Mouse (Mus musculus): Measurements from ENCODE around the gene Trim17. TPM values are rescaled to one million over a fixed set of nuclear protein-coding genes. Genes with fewer than 3 reads are reported as not detected.
A peak's percentile ranks its signal among the peaks of the same experiment; 100 is the strongest.

Gene Trim17
- polyA plus RNA-seq, 1 experiment from 2014 or later = 0.45 TPM

DNA sequence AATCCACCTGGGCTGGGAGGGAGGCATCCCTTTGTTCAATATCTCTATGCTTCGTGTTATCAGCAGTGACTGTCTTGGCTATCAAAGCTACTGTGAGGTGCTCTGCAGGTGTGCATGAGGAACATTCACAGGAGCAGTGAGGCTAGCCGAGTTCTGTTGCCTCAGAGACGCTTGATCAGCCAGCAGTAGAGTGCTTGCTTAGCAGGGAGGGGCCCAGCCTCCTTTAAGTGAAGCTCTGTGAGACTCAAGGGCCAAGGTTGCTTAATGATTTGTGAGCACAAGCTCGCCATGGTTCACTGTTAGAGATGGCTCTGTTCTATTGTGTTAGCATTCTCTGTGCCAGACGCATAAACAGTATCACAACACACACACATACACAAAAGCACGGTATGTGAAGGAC is 15.2 kb downstream of the Trim17 start:
- no peak overlapping the region for H3K4me2 ChIP-seq
- H3K27me3 ChIP-seq (ENCODE audit: control insufficient read depth, insufficient read depth, low read length) = no peaks in the 10 kb centered on the region
- ATAC-seq (ENCODE audit: low FRiP score) = no peak
- no peaks in the 10 kb centered on the region for H3K9me3 ChIP-seq (ENCODE audit: control insufficient read depth, low read length)
- no peak overlapping the region for H3K27ac ChIP-seq (ENCODE audit: low read depth, low read length)
- H3K9ac ChIP-seq (ENCODE audit: low read length) = no peak overlapping the region
- H3K4me1 ChIP-seq (ENCODE audit: control insufficient read depth, insufficient read depth, low read length) = peaks cover 4% of the 10 kb centered on the region
- no peak overlapping the region for H3K4me3 ChIP-seq (ENCODE audit: low read depth, low read length)
- peaks cover 3% of the 10 kb centered on the region; the same call in 1 of the 2 replicates for H3K36me3 ChIP-seq (ENCODE audit: control insufficient read depth, insufficient read depth, low read length)
- WGBS = 75% methylated on average over 6 of the region's 6 CpGs
- DNase-seq (ENCODE audit: low spot score, missing footprints) = no peak

DNA sequence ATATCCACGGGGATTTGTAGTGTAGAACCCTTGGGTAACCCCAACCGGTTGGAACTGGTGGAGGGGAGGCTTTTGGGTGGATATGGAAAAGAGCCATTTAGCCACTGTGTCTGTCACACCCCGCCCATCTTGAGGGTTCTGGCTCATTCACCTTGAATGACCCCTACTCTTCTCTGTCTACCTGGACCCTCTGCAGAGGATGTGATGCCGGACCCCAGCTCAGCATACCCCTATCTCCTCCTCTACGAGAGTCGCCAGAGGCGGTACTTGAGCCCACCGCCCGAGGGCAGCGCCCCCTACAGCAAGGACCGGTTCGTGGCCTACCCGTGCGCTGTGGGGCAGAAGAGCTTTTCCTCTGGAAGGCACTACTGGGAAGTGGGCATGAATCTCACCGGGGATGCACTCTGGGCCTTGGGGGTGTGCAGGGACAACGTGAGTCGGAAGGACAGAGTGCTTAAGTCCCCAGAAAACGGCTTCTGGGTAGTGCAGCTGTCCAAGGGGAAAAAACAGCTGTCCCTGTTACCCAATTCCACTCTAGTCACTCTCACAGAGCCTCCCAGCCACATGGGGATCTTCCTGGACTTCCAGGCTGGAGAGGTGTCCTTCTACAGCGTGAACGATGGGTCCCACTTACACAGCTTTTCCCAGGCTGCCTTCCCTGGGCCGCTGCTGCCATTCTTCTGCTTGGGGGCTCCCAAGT is 16.5 kb downstream of the Trim17 start:
- no peak overlapping the region for H3K4me3 ChIP-seq (ENCODE audit: low read depth, low read length)
- no peak for ATAC-seq (ENCODE audit: low FRiP score)
- no peak overlapping the region for H3K4me2 ChIP-seq
- H3K27me3 ChIP-seq (ENCODE audit: control insufficient read depth, insufficient read depth, low read length) = no peaks in the 10 kb centered on the region
- WGBS = 92% methylated on average over 21 of the region's 21 CpGs
- peaks cover 3% of the 10 kb centered on the region; the same call in 1 of the 2 replicates for H3K36me3 ChIP-seq (ENCODE audit: control insufficient read depth, insufficient read depth, low read length)
- H3K9me3 ChIP-seq (ENCODE audit: control insufficient read depth, low read length) = no peaks in the 10 kb centered on the region
- H3K9ac ChIP-seq (ENCODE audit: low read length) = no peak overlapping the region
- H3K27ac ChIP-seq (ENCODE audit: low read depth, low read length) = no peak overlapping the region
- peaks cover 3% of the 10 kb centered on the region for H3K4me1 ChIP-seq (ENCODE audit: control insufficient read depth, insufficient read depth, low read length)
- DNase-seq (ENCODE audit: low spot score, missing footprints) = no peak

DNA sequence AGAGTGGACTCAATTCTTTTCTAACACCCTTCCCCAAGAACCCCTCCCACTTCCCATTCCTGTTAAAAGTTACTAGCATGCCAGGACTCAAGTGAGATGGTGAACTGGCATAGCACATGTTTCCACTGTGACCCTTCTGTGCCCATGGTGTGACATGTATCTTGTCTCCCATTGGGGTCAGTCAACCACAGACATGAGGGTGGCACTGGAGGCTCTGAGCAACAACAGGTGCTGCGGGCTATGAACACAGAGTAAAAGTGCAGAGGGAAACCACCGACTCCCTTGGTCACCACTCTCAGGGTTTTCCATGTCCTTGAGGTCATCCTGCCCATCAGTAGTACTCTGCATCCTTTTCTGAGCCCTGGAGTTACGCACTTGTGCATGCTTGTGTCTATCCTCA is 17.3 kb downstream of the Trim17 start:
- 98% methylated on average over 3 of the region's 3 CpGs for WGBS
- H3K9ac ChIP-seq (ENCODE audit: low read length) = no peak overlapping the region
- DNase-seq (ENCODE audit: low spot score, missing footprints) (no peak), ATAC-seq (ENCODE audit: low FRiP score) (no peak)
- peaks cover 5% of the 10 kb centered on the region for H3K4me1 ChIP-seq (ENCODE audit: control insufficient read depth, insufficient read depth, low read length)
- no peak overlapping the region for H3K27ac ChIP-seq (ENCODE audit: low read depth, low read length)
- no peak overlapping the region for H3K4me2 ChIP-seq
- no peak overlapping the region for H3K4me3 ChIP-seq (ENCODE audit: low read depth, low read length)
- H3K27me3 ChIP-seq (ENCODE audit: control insufficient read depth, insufficient read depth, low read length) = no peaks in the 10 kb centered on the region
- peaks cover 3% of the 10 kb centered on the region; the same call in 1 of the 2 replicates for H3K36me3 ChIP-seq (ENCODE audit: control insufficient read depth, insufficient read depth, low read length)
- H3K9me3 ChIP-seq (ENCODE audit: control insufficient read depth, low read length) = no peaks in the 10 kb centered on the region

DNA sequence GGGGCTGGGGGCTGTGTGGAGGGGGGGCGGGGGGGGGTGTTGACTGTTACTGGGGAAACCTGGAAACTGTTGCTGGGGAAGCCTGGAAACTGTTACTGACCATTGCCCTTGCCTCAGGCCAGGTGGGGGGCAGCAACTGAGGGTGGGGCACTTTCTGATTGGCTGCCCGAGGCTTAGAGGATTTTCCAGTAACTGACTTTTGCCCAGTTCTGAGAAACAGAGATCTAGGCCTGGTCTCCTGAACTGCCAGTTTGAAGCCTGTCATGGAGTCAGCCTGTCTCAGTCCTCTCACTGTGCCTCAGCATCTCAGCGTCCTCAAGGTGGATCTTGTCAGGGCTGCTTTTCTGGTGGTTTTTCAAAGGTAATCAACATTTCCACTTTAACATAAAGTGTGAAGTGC is 19.9 kb downstream of the Trim17 start:
- WGBS = 85% methylated on average over 3 of the region's 3 CpGs
- no peak for ATAC-seq (ENCODE audit: low FRiP score)

GRCm38 (mm10) chr11:58977150-58977549 is 22.7 kb downstream of the Trim17 start:
- 0 out of 2 replicates have a peak, but pooled peaks have one; percentile 23 for ATAC-seq (ENCODE audit: low FRiP score)
- peaks cover 22% of the 10 kb centered on the region for H3K4me1 ChIP-seq (ENCODE audit: control insufficient read depth, insufficient read depth, low read length)
- H3K36me3 ChIP-seq (ENCODE audit: control insufficient read depth, insufficient read depth, low read length) = peaks cover under 1% of the 10 kb centered on the region; the same call in 1 of the 2 replicates

More for the DNA sequence above, 19.9 kb downstream of the Trim17 start:
- H3K4me1 ChIP-seq (ENCODE audit: control insufficient read depth, insufficient read depth, low read length) = peaks cover 18% of the 10 kb centered on the region
- no peak overlapping the region for H3K4me3 ChIP-seq (ENCODE audit: low read depth, low read length)
- no peak overlapping the region for H3K9ac ChIP-seq (ENCODE audit: low read length)
- no peak overlapping the region for H3K27ac ChIP-seq (ENCODE audit: low read depth, low read length)
- no peaks in the 10 kb centered on the region for H3K27me3 ChIP-seq (ENCODE audit: control insufficient read depth, insufficient read depth, low read length)
- H3K4me2 ChIP-seq = no peak overlapping the region
- DNase-seq (ENCODE audit: low spot score, missing footprints) = no peak
- peaks cover 3% of the 10 kb centered on the region; the same call in 1 of the 2 replicates for H3K36me3 ChIP-seq (ENCODE audit: control insufficient read depth, insufficient read depth, low read length)
- H3K9me3 ChIP-seq (ENCODE audit: control insufficient read depth, low read length) = no peaks in the 10 kb centered on the region

GRCm38 (mm10) chr11:58977607-58978026 is 23.1 kb downstream of the Trim17 start:
- Histone ChIP-seq H3K9ac (ENCODE audit: low read length) (peak overlapping the region; percentile 86), H3K9me3 (ENCODE audit: control insufficient read depth, low read length) (no peaks in the 10 kb centered on the region), H3K27ac (ENCODE audit: low read depth, low read length) (peak overlapping the region; percentile 55), H3K36me3 (ENCODE audit: control insufficient read depth, insufficient read depth, low read length) (no peaks in the 10 kb centered on the region), H3K4me3 (ENCODE audit: low read depth, low read length) (peak overlapping the region; percentile 87), H3K4me1 (ENCODE audit: control insufficient read depth, insufficient read depth, low read length) (peaks cover 22% of the 10 kb centered on the region), H3K4me2 (peak overlapping the region; percentile 95), H3K27me3 (ENCODE audit: control insufficient read depth, insufficient read depth, low read length) (no peaks in the 10 kb centered on the region)
- ATAC-seq (ENCODE audit: low FRiP score) (peak; percentile 51), DNase-seq (ENCODE audit: low spot score, missing footprints) (peak; percentile 99)
- WGBS = under 1% methylated on average over 21 of the region's 21 CpGs

More at GRCm38 (mm10) chr11:58977150-58977549, 22.7 kb downstream of the Trim17 start:
- Histone ChIP-seq H3K27ac (ENCODE audit: low read depth, low read length) (peak overlapping the region; percentile 14; the same call in 1 of the 2 replicates), H3K4me3 (ENCODE audit: low read depth, low read length) (peak overlapping the region; percentile 87), H3K9ac (ENCODE audit: low read length) (peak overlapping the region; percentile 86), H3K9me3 (ENCODE audit: control insufficient read depth, low read length) (no peaks in the 10 kb centered on the region), H3K4me2 (peak overlapping the region; percentile 95), H3K27me3 (ENCODE audit: control insufficient read depth, insufficient read depth, low read length) (no peaks in the 10 kb centered on the region)
- DNase-seq (ENCODE audit: low spot score, missing footprints) = no peak
- WGBS = under 1% methylated on average over 29 of the region's 29 CpGs

- H3K4me1 ChIP-seq (ENCODE audit: control insufficient read depth, insufficient read depth, low read length) = peaks cover 22% of the 10 kb centered on the region
- ATAC-seq (ENCODE audit: low FRiP score) = peak; percentile 78
- WGBS = under 1% methylated on average over 64 of the region's 64 CpGs
These were observed 23.7 kb downstream of the Trim17 start, which contains the start of gene Trim11 for GRCm38 (mm10) chr11:58978027-58978705. Trim11 (plus strand) TSS chr11:58978093.

DNA sequence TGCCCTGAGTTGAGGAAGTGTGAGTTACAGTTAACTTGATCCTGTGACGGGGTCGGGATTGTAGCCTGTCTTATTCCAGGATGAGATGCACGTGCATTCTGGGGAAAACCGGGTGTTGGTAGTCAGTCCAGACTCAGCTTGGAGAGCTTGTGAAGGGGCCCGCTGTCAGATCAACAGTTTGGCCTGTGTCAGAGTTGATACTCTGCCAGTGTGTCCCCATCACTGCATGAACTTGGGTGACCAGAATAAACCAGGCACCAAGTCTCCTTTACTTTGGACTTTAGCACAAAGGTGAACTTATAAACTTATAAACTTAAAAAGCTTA is 24.2 kb downstream of the Trim17 start:
- DNase-seq (ENCODE audit: low spot score, missing footprints) (no peak), ATAC-seq (ENCODE audit: low FRiP score) (no peak)
- no peak overlapping the region for H3K27ac ChIP-seq (ENCODE audit: low read depth, low read length)
- peaks cover 2% of the 10 kb centered on the region; the same call in 1 of the 2 replicates for H3K36me3 ChIP-seq (ENCODE audit: control insufficient read depth, insufficient read depth, low read length)
- H3K4me2 ChIP-seq = peak overlapping the region; percentile 95
- H3K4me3 ChIP-seq (ENCODE audit: low read depth, low read length) = peak overlapping the region; percentile 87
- H3K9ac ChIP-seq (ENCODE audit: low read length) = peak overlapping the region; percentile 86
- WGBS = 4% methylated on average over 5 of the region's 5 CpGs
- H3K4me1 ChIP-seq (ENCODE audit: control insufficient read depth, insufficient read depth, low read length) = peaks cover 22% of the 10 kb centered on the region
- no peaks in the 10 kb centered on the region for H3K27me3 ChIP-seq (ENCODE audit: control insufficient read depth, insufficient read depth, low read length)
- no peaks in the 10 kb centered on the region for H3K9me3 ChIP-seq (ENCODE audit: control insufficient read depth, low read length)

More at GRCm38 (mm10) chr11:58978027-58978705, 23.7 kb downstream of the Trim17 start, which contains the start of gene Trim11:
- Histone ChIP-seq H3K9me3 (ENCODE audit: control insufficient read depth, low read length) (no peaks in the 10 kb centered on the region), H3K36me3 (ENCODE audit: control insufficient read depth, insufficient read depth, low read length) (peaks cover 2% of the 10 kb centered on the region; the same call in 1 of the 2 replicates), H3K4me3 (ENCODE audit: low read depth, low read length) (peak within 1 kb of the TSS; percentile 87), H3K27me3 (ENCODE audit: control insufficient read depth, insufficient read depth, low read length) (no peaks in the 10 kb centered on the region), H3K27ac (ENCODE audit: low read depth, low read length) (peak within 1 kb of the TSS; percentile 55), H3K9ac (ENCODE audit: low read length) (peak within 1 kb of the TSS; percentile 86), H3K4me2 (peak within 1 kb of the TSS; percentile 95)
- no peak for DNase-seq (ENCODE audit: low spot score, missing footprints)

DNA sequence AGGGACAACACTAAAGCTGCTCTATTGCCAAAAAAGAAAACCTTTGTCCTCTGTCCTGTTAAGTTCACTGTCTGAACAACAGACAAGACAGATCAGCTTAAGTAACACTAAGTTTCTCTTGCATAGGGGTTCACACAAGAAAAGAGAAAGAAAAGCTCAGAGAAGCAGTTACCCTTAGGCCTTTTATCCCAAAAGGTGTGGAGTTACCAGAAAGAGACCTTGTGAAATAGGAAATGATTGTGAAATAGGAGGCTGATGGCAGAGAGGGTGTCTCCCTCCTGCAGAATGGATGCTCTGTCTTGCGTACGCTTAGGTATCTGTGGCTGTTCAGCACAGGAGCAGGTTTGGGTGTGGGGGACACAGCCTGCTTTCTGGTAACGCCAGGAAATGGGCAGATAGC is 24.7 kb downstream of the Trim17 start:
- Histone ChIP-seq H3K9ac (ENCODE audit: low read length) (peak overlapping the region; percentile 86), H3K9me3 (ENCODE audit: control insufficient read depth, low read length) (no peaks in the 10 kb centered on the region), H3K4me2 (peak overlapping the region; percentile 95), H3K4me3 (ENCODE audit: low read depth, low read length) (peak overlapping the region; percentile 87), H3K27me3 (ENCODE audit: control insufficient read depth, insufficient read depth, low read length) (no peaks in the 10 kb centered on the region), H3K4me1 (ENCODE audit: control insufficient read depth, insufficient read depth, low read length) (peaks cover 22% of the 10 kb centered on the region), H3K27ac (ENCODE audit: low read depth, low read length) (no peak overlapping the region), H3K36me3 (ENCODE audit: control insufficient read depth, insufficient read depth, low read length) (peaks cover 2% of the 10 kb centered on the region; the same call in 1 of the 2 replicates)
- no peak for DNase-seq (ENCODE audit: low spot score, missing footprints)
- ATAC-seq (ENCODE audit: low FRiP score) = no peak
- WGBS = 85% methylated on average over 3 of the region's 3 CpGs
